8 mouse cellular contexts compared by ENCODE assay signal in genomic region chr11:117779434-117780198, GRCm38 (mm10). TPM values are rescaled to one million over a fixed set of nuclear protein-coding genes. Genes with fewer than 3 reads are reported as not detected.
DNase-seq lines count a peak whose midpoint lies in the region; ATAC-seq and TF ChIP-seq lines count a peak whose summit lies in the region.

No protein-coding gene starts in this region.

- H3K4me2 ChIP-seq in forebrain, embryonic 16.5 days (ENCODE audit: low read length), result peak overlapping the region; percentile 47
- peak overlapping the region; percentile 54 for H3K4me2 ChIP-seq in hindbrain, embryonic 14.5 days (replicated peaks)
- peak overlapping the region; percentile 36 for H3K4me2 ChIP-seq in midbrain, embryonic 15.5 days
- H3K4me2 ChIP-seq in stomach, embryonic 14.5 days (replicated peaks; ENCODE audit: low read depth, low read length), result peak overlapping the region; percentile 88

- no peak for TF ChIP-seq CTCF in bone marrow macrophage, adult 2 months (IDR thresholded peaks at IDR 0.05; ENCODE audit: low read depth, low read length)

- no peak for TF ChIP-seq POLR2A in bone marrow macrophage, adult 2 months (IDR thresholded peaks at IDR 0.05; ENCODE audit: borderline replicate concordance, low read depth, low read length)

- WGBS in forebrain, embryonic 16.5 days, result 5% methylated on average over 38 of the region's 38 CpGs
- WGBS in hindbrain, embryonic 14.5 days, result 5% methylated on average over 38 of the region's 38 CpGs
- WGBS in midbrain, embryonic 15.5 days, result 5% methylated on average over 38 of the region's 38 CpGs
- 5% methylated on average over 38 of the region's 38 CpGs for WGBS in stomach, embryonic 14.5 days

- no peaks in the 10 kb centered on the region for H3K9me3 ChIP-seq in ES-E14 (ENCODE audit: control insufficient read depth, insufficient read depth, low read depth, low read length)
- H3K9me3 ChIP-seq in forebrain, embryonic 16.5 days (ENCODE audit: control insufficient read depth, low read length), result no peaks in the 10 kb centered on the region
- no peaks in the 10 kb centered on the region for H3K9me3 ChIP-seq in hindbrain, embryonic 14.5 days (ENCODE audit: control insufficient read depth, low read length)
- no peaks in the 10 kb centered on the region for H3K9me3 ChIP-seq in midbrain, embryonic 15.5 days
- H3K9me3 ChIP-seq in stomach, embryonic 14.5 days (ENCODE audit: control insufficient read depth, low read depth, low read length), result no peaks in the 10 kb centered on the region

- peaks cover 22% of the 10 kb centered on the region for H3K36me3 ChIP-seq in ES-E14 (ENCODE audit: control insufficient read depth, insufficient read depth, low read length, poor library complexity, severe bottlenecking)
- no peaks in the 10 kb centered on the region for H3K36me3 ChIP-seq in forebrain, embryonic 16.5 days (ENCODE audit: control insufficient read depth, insufficient read depth)
- no peaks in the 10 kb centered on the region for H3K36me3 ChIP-seq in hindbrain, embryonic 14.5 days (replicated peaks; ENCODE audit: control insufficient read depth, insufficient read depth)
- H3K36me3 ChIP-seq in midbrain, embryonic 15.5 days (replicated peaks), result no peaks in the 10 kb centered on the region
- peaks cover 2% of the 10 kb centered on the region; the same call in 1 of the 2 replicates for H3K36me3 ChIP-seq in stomach, embryonic 14.5 days (ENCODE audit: control insufficient read depth, insufficient read depth, low read length)

- in situ Hi-C loops in ES-E14 (cut with MboI; ENCODE audit: low sequenced_read_pairs in 2 of 2, unreplicated experiment in 2 of 2), result no loop called here

- ATAC-seq in forebrain, embryonic 16.5 days, result peak; percentile 16; the same call in 1 of the 2 replicates
- ATAC-seq in hindbrain, embryonic 14.5 days (ENCODE audit: low FRiP score), result peak; percentile 45; the same call in 1 of the 2 replicates
- ATAC-seq in midbrain, embryonic 15.5 days (replicated peaks), result 0 out of 2 replicates have a peak, but pooled peaks have one; percentile 21
- no peak for ATAC-seq in stomach, embryonic 14.5 days (ENCODE audit: insufficient number of reproducible peaks, insufficient read depth, low FRiP score, low read depth)

- H3K27me3 ChIP-seq in forebrain, embryonic 16.5 days (replicated peaks; ENCODE audit: control insufficient read depth, insufficient read depth, low read length), result peaks cover 29% of the 10 kb centered on the region
- H3K27me3 ChIP-seq in hindbrain, embryonic 14.5 days (ENCODE audit: control insufficient read depth, insufficient read depth, low read length), result peaks cover 38% of the 10 kb centered on the region
- peaks cover 33% of the 10 kb centered on the region for H3K27me3 ChIP-seq in midbrain, embryonic 15.5 days (replicated peaks)
- H3K27me3 ChIP-seq in stomach, embryonic 14.5 days (ENCODE audit: control insufficient read depth, insufficient read depth, low read length), result no peaks in the 10 kb centered on the region

- H3K4me3 ChIP-seq in ES-E14 (ENCODE audit: insufficient read depth in 1 of 2, low read depth in 1 of 2, low read length in 2 of 2, poor library complexity in 1 of 2, severe bottlenecking in 1 of 2), result peak overlapping the region; percentile 73 to 78
- peak overlapping the region; percentile 75 for H3K4me3 ChIP-seq in bone marrow macrophage, adult 2 months (ENCODE audit: insufficient read depth, low read length)
- peak overlapping the region; percentile 19 for H3K4me3 ChIP-seq in forebrain, embryonic 16.5 days (replicated peaks; ENCODE audit: low read length)
- H3K4me3 ChIP-seq in hindbrain, embryonic 14.5 days (replicated peaks; ENCODE audit: low read length), result peak overlapping the region; percentile 24
- peak overlapping the region; percentile 16 for H3K4me3 ChIP-seq in midbrain, embryonic 15.5 days
- peak overlapping the region; percentile 44 for H3K4me3 ChIP-seq in stomach, embryonic 14.5 days (ENCODE audit: low read depth, low read length)

- H3K4me1 ChIP-seq in ES-E14 (ENCODE audit: control insufficient read depth in 2 of 2, insufficient read depth in 2 of 2, low read length in 2 of 2, poor library complexity in 1 of 2), result peaks cover 8 to 29% of the 10 kb centered on the region in 2 experiments; a peak in 3 of 4 replicates
- peaks cover 30% of the 10 kb centered on the region for H3K4me1 ChIP-seq in bone marrow macrophage, adult 2 months (ENCODE audit: control insufficient read depth, insufficient read depth, low read length)
- peaks cover 26% of the 10 kb centered on the region for H3K4me1 ChIP-seq in forebrain, embryonic 16.5 days (replicated peaks; ENCODE audit: control insufficient read depth, insufficient read depth, low read length)
- peaks cover 27% of the 10 kb centered on the region for H3K4me1 ChIP-seq in hindbrain, embryonic 14.5 days (replicated peaks; ENCODE audit: control insufficient read depth, insufficient read depth, low read length)
- H3K4me1 ChIP-seq in midbrain, embryonic 15.5 days, result peaks cover 36% of the 10 kb centered on the region
- H3K4me1 ChIP-seq in stomach, embryonic 14.5 days (ENCODE audit: control insufficient read depth, insufficient read depth, low read length), result peaks cover 44% of the 10 kb centered on the region

- DNase-seq in ES-E14 (ENCODE audit: low read depth, low spot score) (no peak), liver (peak; percentile 80)
- peak; percentile 56 for DNase-seq in hindbrain, embryonic 14.5 days (ENCODE audit: low spot score)
- DNase-seq in frontal cortex, postnatal 36 days (ENCODE audit: low spot score in 2 of 2), result no peak

- peak overlapping the region; percentile 74; the same call in 1 of the 2 replicates for H3K9ac ChIP-seq in ES-E14 (ENCODE audit: insufficient read depth, low read depth, low read length, poor library complexity, severe bottlenecking)
- peak overlapping the region; percentile 40 for H3K9ac ChIP-seq in forebrain, embryonic 16.5 days (replicated peaks; ENCODE audit: low read depth, low read length)
- H3K9ac ChIP-seq in hindbrain, embryonic 14.5 days, result peak overlapping the region; percentile 40
- H3K9ac ChIP-seq in midbrain, embryonic 15.5 days, result peak overlapping the region; percentile 15; the same call in 1 of the 2 replicates
- peak overlapping the region; percentile 56 for H3K9ac ChIP-seq in stomach, embryonic 14.5 days (replicated peaks; ENCODE audit: low read depth, low read length)

- no peak overlapping the region for H3K27ac ChIP-seq in ES-E14 (ENCODE audit: insufficient read depth, low read depth, low read length, poor library complexity, severe bottlenecking)
- peak overlapping the region; percentile 92 for H3K27ac ChIP-seq in bone marrow macrophage, adult 2 months (ENCODE audit: insufficient read depth, low read depth, low read length)
- peak overlapping the region; percentile 9; the same call in 1 of the 2 replicates for H3K27ac ChIP-seq in forebrain, embryonic 16.5 days (ENCODE audit: low read length)
- H3K27ac ChIP-seq in hindbrain, embryonic 14.5 days, result peak overlapping the region; percentile 74
- peak overlapping the region; percentile 48 for H3K27ac ChIP-seq in midbrain, embryonic 15.5 days
- H3K27ac ChIP-seq in stomach, embryonic 14.5 days (ENCODE audit: low read length), result peak overlapping the region; percentile 94

RNA-seq across cellular contexts. Expression of gene Tmc8, which starts 2.3 kb away (rescaled TPM):
- 3.9 and 7.6 TPM in 2 replicates for total RNA-seq in ES-E14 (2012; rRNA removed)
- 2.1 and 2.7 TPM in 2 replicates for polyA plus RNA-seq in bone marrow macrophage, adult 2 months (2012; ENCODE audit: insufficient read depth, insufficient read length, missing spikeins)
- polyA plus RNA-seq in forebrain, embryonic 16.5 days (2015; fragmentation: Nextera tagmentation; extraction: Ambion mirVana), result 0.78 and 0.99 TPM in 2 replicates
- polyA plus RNA-seq in hindbrain, embryonic 14.5 days (2014; fragmentation: Nextera tagmentation; extraction: Ambion mirVana), result 0.48 and 0.68 TPM in 2 replicates
- polyA plus RNA-seq in midbrain, embryonic 15.5 days (2015; fragmentation: Nextera tagmentation; extraction: Ambion mirVana), result 1.00 and 1.5 TPM in 2 replicates
- polyA plus RNA-seq in stomach, embryonic 14.5 days (2014; fragmentation: Nextera tagmentation; extraction: Ambion mirVana), result 1.7 and 3.1 TPM in 2 replicates

RNA-seq across cellular contexts. Expression of gene Tmc6, which starts 2.4 kb away (rescaled TPM):
- 36.0 and 79.1 TPM in 2 replicates for total RNA-seq in ES-E14 (2012; rRNA removed)
- polyA plus RNA-seq in bone marrow macrophage, adult 2 months (2012; ENCODE audit: insufficient read depth, insufficient read length, missing spikeins), result 16.7 and 36.7 TPM in 2 replicates
- polyA plus RNA-seq in forebrain, embryonic 16.5 days (2015; fragmentation: Nextera tagmentation; extraction: Ambion mirVana), result 2.7 and 3.3 TPM in 2 replicates
- 3.3 and 4.9 TPM in 2 replicates for polyA plus RNA-seq in hindbrain, embryonic 14.5 days (2014; fragmentation: Nextera tagmentation; extraction: Ambion mirVana)
- 4.2 and 5.7 TPM in 2 replicates for polyA plus RNA-seq in midbrain, embryonic 15.5 days (2015; fragmentation: Nextera tagmentation; extraction: Ambion mirVana)
- 23.0 and 24.3 TPM in 2 replicates for polyA plus RNA-seq in stomach, embryonic 14.5 days (2014; fragmentation: Nextera tagmentation; extraction: Ambion mirVana)

RNA-seq across cellular contexts. Expression of gene 6030468B19Rik, which starts 17.8 kb away (rescaled TPM):
- total RNA-seq in ES-E14 (2012; rRNA removed), result not detected in 2 replicates
- not detected in 2 replicates for polyA plus RNA-seq in bone marrow macrophage, adult 2 months (2012; ENCODE audit: insufficient read depth, insufficient read length, missing spikeins)
- polyA plus RNA-seq in forebrain, embryonic 16.5 days (2015; fragmentation: Nextera tagmentation; extraction: Ambion mirVana), result not detected in 2 replicates
- polyA plus RNA-seq in hindbrain, embryonic 14.5 days (2014; fragmentation: Nextera tagmentation; extraction: Ambion mirVana), result 0.24 TPM in 1 of 2 replicates, not detected in the other
- polyA plus RNA-seq in midbrain, embryonic 15.5 days (2015; fragmentation: Nextera tagmentation; extraction: Ambion mirVana), result not detected in 2 replicates
- polyA plus RNA-seq in stomach, embryonic 14.5 days (2014; fragmentation: Nextera tagmentation; extraction: Ambion mirVana), result 0.23 TPM in 1 of 2 replicates, not detected in the other

RNA-seq across cellular contexts. Expression of gene Gm20708, which starts 29.9 kb away (rescaled TPM):
- 0.40 and 0.42 TPM in 2 replicates for total RNA-seq in ES-E14 (2012; rRNA removed)
- polyA plus RNA-seq in bone marrow macrophage, adult 2 months (2012; ENCODE audit: insufficient read depth, insufficient read length, missing spikeins), result 4.0 and 5.0 TPM in 2 replicates
- polyA plus RNA-seq in forebrain, embryonic 16.5 days (2015; fragmentation: Nextera tagmentation; extraction: Ambion mirVana), result 0.19 and 0.90 TPM in 2 replicates
- polyA plus RNA-seq in hindbrain, embryonic 14.5 days (2014; fragmentation: Nextera tagmentation; extraction: Ambion mirVana), result 0.89 and 1.0 TPM in 2 replicates
- polyA plus RNA-seq in midbrain, embryonic 15.5 days (2015; fragmentation: Nextera tagmentation; extraction: Ambion mirVana), result 0.98 and 1.4 TPM in 2 replicates
- polyA plus RNA-seq in stomach, embryonic 14.5 days (2014; fragmentation: Nextera tagmentation; extraction: Ambion mirVana), result 1.1 TPM in 1 of 2 replicates, not detected in the other

RNA-seq across cellular contexts. Expression of gene Syngr2, which starts 29.9 kb away (rescaled TPM):
- 69.6 and 98.0 TPM in 2 replicates for total RNA-seq in ES-E14 (2012; rRNA removed)
- 183 and 189 TPM in 2 replicates for polyA plus RNA-seq in bone marrow macrophage, adult 2 months (2012; ENCODE audit: insufficient read depth, insufficient read length, missing spikeins)
- polyA plus RNA-seq in forebrain, embryonic 16.5 days (2015; fragmentation: Nextera tagmentation; extraction: Ambion mirVana), result 13.1 and 14.4 TPM in 2 replicates
- polyA plus RNA-seq in hindbrain, embryonic 14.5 days (2014; fragmentation: Nextera tagmentation; extraction: Ambion mirVana), result 17.6 and 18.9 TPM in 2 replicates
- polyA plus RNA-seq in midbrain, embryonic 15.5 days (2015; fragmentation: Nextera tagmentation; extraction: Ambion mirVana), result 15.8 and 18.4 TPM in 2 replicates
- 101 and 115 TPM in 2 replicates for polyA plus RNA-seq in stomach, embryonic 14.5 days (2014; fragmentation: Nextera tagmentation; extraction: Ambion mirVana)

Comparison
In these comparisons a context has a peak if more than half of its experiments do, and no peak if none do; other contexts are left out.
1. DNase-seq: peak in hindbrain, embryonic 14.5 days (single experiment) and liver (single experiment); none in ES-E14 (single experiment) and frontal cortex, postnatal 36 days (0 of 2).
2. H3K4me3 ChIP-seq: peak in every context shown above with its lines; median percentile 76 in ES-E14; 75 in bone marrow macrophage, adult 2 months; 44 in stomach, embryonic 14.5 days; 24 in hindbrain, embryonic 14.5 days; 19 in forebrain, embryonic 16.5 days; 16 in midbrain, embryonic 15.5 days.
3. H3K9ac ChIP-seq: peak in every context shown above with its lines; median percentile 74 in ES-E14; 56 in stomach, embryonic 14.5 days; 40 in forebrain, embryonic 16.5 days; 40 in hindbrain, embryonic 14.5 days; 15 in midbrain, embryonic 15.5 days.
4. H3K4me2 ChIP-seq: peak in every context shown above with its lines; median percentile 88 in stomach, embryonic 14.5 days; 54 in hindbrain, embryonic 14.5 days; 47 in forebrain, embryonic 16.5 days; 36 in midbrain, embryonic 15.5 days.